Mouse (Mus musculus): ENCODE results near the gene Cep164. TPM values are rescaled to one million over a fixed set of nuclear protein-coding genes. Genes with fewer than 3 reads are reported as not detected.
A peak's percentile ranks its signal among the peaks of the same experiment; 100 is the strongest.

Gene Cep164
- total RNA-seq, 1 experiment from 2014 or later = 12.0 TPM

DNA sequence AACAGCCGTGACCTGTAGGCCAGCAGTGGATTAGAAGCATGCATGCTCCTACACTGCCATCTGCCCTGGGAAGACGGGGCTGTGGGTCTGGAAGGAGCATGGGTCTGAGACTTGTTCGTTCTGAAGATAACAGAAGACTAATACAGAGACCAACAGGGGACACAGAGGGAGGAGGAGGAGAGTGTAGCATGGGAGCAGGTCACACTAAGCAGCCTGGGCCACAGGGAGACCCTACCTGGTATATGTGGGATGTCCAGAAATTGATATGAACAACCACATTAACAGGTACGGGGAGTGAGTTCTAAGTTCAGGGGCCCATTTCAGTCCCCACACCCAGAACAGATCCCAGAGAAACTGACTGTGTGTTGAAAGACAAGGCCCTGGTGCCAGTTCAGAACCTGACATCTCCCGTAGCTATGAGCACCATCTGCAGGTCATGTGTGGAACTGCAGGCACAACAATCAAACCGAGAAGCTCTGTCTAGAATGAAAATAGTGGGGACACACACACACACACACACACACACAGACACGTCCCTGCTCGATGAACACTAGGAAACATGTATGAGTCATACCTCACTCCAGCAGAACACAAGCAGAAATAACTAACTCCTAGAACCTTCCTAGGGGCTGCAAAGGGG is 73.9 kb downstream of the Cep164 start:
- ATAC-seq (replicated peaks in 1 of 2; ENCODE audit: insufficient read depth in 1 of 2, low FRiP score in 2 of 2, low TSS enrichment in 1 of 2, low read depth in 1 of 2, poor library complexity in 2 of 2, severe bottlenecking in 2 of 2) = peak; percentile 62 to 66; a peak in 3 of 4 replicates

DNA sequence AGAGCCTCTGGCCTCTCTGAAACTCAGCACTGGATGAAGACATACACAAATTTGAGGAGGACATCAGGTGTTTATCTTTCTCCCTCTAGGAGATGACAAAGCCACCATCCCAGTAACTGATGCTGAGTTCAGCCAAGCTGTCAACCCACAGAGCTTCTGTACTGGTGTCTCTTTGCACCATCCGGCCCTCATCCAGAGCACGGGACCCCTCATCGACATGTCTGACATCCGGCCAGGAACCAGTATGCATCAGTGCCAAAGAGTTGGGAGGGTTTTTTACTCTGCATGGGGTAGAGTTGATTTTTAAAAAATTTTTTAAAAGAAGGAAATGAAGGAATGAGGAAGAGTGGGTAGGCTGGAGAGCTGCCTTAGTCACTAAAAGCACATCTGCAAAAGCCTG is 78.6 kb downstream of the Cep164 start:
- ATAC-seq (replicated peaks in 1 of 2; ENCODE audit: insufficient read depth in 1 of 2, low FRiP score in 2 of 2, low TSS enrichment in 1 of 2, low read depth in 1 of 2, poor library complexity in 2 of 2, severe bottlenecking in 2 of 2) = no peak

DNA sequence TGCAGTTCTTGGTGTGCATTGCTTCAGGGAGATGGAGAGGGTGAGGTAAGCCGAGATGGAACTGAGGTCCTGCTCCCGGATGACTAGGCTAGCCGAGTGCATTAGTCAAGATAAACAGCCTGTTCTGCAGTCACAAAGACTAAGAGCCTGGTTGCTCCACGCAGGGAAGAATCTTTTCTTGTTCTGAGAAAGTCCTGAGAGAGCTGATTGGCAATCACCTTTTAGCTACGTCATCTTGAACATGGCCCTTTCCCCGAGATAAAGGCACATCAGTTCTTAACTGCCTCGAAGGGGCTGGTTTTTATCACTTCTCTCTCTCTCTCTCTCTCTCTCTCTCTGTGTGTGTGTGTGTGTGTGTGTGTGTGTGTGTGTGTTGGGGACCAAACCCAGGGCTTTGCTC is 83.0 kb downstream of the Cep164 start:
- no peak for ATAC-seq (replicated peaks in 1 of 2; ENCODE audit: insufficient read depth in 1 of 2, low FRiP score in 2 of 2, low TSS enrichment in 1 of 2, low read depth in 1 of 2, poor library complexity in 2 of 2, severe bottlenecking in 2 of 2)

DNA sequence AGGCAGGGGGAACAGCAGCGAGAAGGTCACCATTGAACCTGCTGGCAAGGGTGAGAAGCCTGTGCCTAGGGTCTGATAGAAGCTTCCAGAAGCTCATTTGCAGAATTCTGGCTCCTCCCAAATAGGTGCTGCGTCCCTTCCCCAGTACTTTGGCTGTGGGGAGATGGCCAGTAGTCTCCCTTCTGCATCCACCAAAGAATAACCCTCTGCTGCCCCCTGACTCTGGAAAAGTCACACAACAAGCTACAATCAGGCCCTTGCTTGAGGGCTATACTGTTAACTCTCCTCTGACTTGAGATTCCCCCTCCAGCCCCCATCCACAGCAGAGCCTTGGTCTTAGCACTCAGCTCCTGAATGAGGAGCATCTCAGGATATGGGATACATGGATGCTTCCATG is 87.9 kb downstream of the Cep164 start:
- ATAC-seq (replicated peaks in 1 of 2; ENCODE audit: insufficient read depth in 1 of 2, low FRiP score in 2 of 2, low TSS enrichment in 1 of 2, low read depth in 1 of 2, poor library complexity in 2 of 2, severe bottlenecking in 2 of 2) = peak; percentile 37 to 55; a peak in 3 of 4 replicates

DNA sequence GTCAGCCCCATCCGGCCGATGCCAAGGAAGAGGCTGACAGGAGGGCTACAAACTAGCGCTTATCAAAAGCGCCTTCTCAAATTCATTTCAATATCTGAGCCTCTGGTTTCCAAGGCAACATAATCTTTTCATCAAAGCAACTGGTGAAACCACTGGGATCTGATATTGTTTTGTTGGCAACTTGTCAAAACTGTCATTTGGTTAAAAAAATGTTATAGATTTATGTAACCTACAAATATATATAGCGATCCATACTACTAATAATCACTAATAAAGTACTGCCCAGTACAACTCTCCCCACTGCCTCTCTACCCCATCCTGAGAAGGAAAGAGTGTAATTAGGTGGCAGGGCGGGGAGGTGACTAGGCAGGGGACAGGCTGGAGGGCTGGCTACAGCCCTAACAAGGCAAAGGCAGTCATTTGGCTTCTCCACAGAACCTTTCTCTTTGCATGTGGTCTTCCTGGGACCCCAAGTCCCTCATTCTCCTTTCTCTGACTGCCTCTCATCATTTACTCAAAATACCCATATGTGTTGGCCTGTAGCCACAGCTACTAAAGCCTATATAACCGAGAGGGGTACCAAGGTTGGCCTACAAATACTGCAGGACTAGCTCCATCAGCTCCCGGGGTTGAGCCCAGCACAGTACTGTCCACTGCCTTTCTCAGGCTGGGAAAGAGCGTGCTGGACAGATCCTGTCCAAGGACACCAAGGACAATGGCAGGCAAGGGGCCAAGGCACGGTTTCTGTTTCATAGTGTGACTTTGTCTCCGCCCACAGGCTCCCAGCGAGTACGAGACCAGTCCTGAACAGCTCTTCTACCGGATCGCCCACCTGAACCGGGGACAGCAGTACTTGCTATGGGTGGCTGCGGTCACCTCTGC is 88.5 kb downstream of the Cep164 start:
- 0 out of 4 replicates have a peak, but pooled peaks of 1 of the 2 experiments have one; percentile 10 for ATAC-seq (replicated peaks in 1 of 2; ENCODE audit: insufficient read depth in 1 of 2, low FRiP score in 2 of 2, low TSS enrichment in 1 of 2, low read depth in 1 of 2, poor library complexity in 2 of 2, severe bottlenecking in 2 of 2)

DNA sequence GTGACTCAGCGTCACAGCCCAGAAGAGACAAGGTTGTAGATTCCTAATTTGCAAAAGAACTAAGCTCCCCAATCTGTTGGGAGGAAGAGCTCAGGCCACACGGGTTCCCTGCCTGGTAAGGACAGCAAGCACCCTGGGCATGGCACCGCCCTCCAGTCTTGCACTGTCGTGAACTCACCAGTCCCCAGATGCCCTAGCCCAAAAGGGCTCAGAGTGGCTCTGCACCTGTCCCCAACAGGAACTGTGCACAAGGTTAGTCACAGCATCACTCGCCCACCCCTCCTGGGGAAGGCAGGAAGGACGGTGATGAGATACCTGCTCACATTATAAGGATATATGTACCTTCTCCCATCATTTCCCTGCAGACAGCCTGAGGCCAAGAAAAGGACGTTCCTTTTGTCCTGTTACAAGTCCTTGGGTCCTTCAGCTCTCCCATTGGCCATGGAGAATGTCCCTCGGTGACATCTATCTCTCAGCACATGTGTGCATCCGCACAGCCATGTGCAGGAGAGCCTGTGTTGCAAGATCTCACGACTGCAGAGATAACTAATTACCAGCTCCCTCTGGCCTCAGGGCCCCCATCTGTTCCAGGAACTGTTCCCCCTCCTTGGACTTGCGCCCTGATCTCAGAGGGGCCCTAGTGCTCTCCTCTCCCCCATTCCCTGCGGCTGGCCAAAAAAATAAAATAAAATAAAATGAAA is 89.3 kb downstream of the Cep164 start:
- ATAC-seq (replicated peaks in 1 of 2; ENCODE audit: insufficient read depth in 1 of 2, low FRiP score in 2 of 2, low TSS enrichment in 1 of 2, low read depth in 1 of 2, poor library complexity in 2 of 2, severe bottlenecking in 2 of 2) = no peak

DNA sequence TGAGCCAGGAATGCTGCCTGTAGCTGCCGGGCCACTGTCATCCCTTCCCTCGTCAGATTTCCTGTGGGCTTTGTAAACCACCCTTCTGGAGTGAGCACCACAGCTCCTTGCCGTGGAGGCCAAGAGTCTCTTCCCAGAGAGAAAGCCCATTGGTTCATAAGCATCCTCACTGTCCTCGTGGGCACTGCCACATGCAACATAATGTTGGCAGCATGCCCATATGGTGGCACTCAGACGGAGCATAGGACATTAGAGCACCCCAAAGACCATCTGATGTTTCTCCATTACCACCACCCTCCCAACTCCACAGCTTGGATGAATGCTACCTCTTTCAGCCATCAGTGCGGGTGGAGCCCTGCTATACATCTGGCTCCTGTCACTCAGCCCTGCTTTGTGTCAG is 95.2 kb downstream of the Cep164 start:
- no peak for ATAC-seq (replicated peaks in 1 of 2; ENCODE audit: insufficient read depth in 1 of 2, low FRiP score in 2 of 2, low TSS enrichment in 1 of 2, low read depth in 1 of 2, poor library complexity in 2 of 2, severe bottlenecking in 2 of 2)

DNA sequence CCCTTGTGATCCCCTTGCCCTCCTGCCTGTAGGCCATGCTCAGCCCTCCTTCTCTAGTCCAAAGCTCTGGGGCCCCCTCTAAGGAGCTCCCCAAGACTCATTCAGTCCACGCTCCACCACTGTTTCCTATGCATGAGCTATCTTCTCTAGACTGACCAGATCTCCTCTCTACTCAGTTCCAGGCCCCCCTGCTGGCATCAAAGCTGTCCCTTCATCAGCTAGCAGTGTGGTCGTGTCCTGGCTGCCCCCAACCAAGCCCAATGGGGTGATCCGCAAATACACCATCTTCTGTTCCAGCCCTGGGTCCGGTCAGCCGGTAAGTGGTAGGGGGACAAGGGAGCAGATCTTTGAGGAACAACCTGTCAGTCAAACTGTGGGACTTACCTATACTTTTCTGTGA is 96.6 kb downstream of the Cep164 start:
- no peak for ATAC-seq (replicated peaks in 1 of 2; ENCODE audit: insufficient read depth in 1 of 2, low FRiP score in 2 of 2, low TSS enrichment in 1 of 2, low read depth in 1 of 2, poor library complexity in 2 of 2, severe bottlenecking in 2 of 2)

DNA sequence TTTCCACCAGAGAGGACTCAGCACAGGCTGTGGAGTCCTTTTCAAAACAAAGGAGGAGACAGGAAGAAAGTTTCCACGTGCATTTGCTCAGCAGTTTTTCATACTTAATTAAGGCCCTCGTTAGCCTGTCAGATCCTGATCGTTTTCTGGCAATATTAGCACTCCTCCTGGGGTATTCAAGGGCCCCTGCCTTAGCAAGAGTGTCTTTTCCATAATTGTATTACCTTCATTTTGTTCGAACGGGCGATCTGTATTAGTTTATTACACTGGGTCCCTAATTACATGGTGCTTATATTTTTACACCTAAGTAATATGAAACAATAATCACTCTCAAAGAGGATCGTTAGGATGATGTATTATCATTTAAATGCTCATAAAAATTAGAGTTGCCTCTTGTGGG is 108.5 kb downstream of the Cep164 start:
- ATAC-seq (replicated peaks in 1 of 2; ENCODE audit: insufficient read depth in 1 of 2, low FRiP score in 2 of 2, low TSS enrichment in 1 of 2, low read depth in 1 of 2, poor library complexity in 2 of 2, severe bottlenecking in 2 of 2) = no peak

Other genes starting within 250 kb of the Cep164 start
- 7.3 and 11.0 TPM in 2 replicates for gene Bace1, start 9.9 kb upstream of the Cep164 start, total RNA-seq (2017)
- 15.7 and 21.3 TPM in 2 replicates for gene Pcsk7, start 77.8 kb upstream of the Cep164 start, total RNA-seq (2017)
- 34.0 and 64.6 TPM in 2 replicates for gene Rnf214, start 78.2 kb upstream of the Cep164 start, total RNA-seq (2017)
- not detected in 2 replicates for gene Tagln, start 107.4 kb upstream of the Cep164 start, total RNA-seq (2017)
- 33.7 and 45.8 TPM in 2 replicates for gene Sidt2, start 126.6 kb upstream of the Cep164 start, total RNA-seq (2017)
- gene Pafah1b2, start 184.0 kb upstream of the Cep164 start, total RNA-seq (2017) = 105 and 106 TPM in 2 replicates
- 24.3 and 27.4 TPM in 2 replicates for gene Sik3, start 184.1 kb upstream of the Cep164 start, total RNA-seq (2017)

All from hematopoietic stem cell, adult 5-6 weeks (primary cell).